Mouse (Mus musculus) liver, embryonic 13.5 days (tissue): ENCODE results near the gene Rcor1. TPM values are rescaled to one million over a fixed set of nuclear protein-coding genes. Genes with fewer than 3 reads are reported as not detected.

Experiments used
- polyA plus RNA-seq: library from polyadenylated mRNA; unstranded; fragments of >200 nt; fragmentation: Nextera tagmentation; extraction: Ambion mirVana; gene quantifications from 2 replicates; pipeline ENCODE4 v1.2.1, GENCODE M21; 2015

The Rcor1 gene
- polyA plus RNA-seq, 1 experiment from 2014 or later, result 5.8 TPM

Other genes with a start within 250 kb of the Rcor1 start
- gene Mok, start 198.4 kb upstream of the Rcor1 start, polyA plus RNA-seq, result 0.33 and 0.46 TPM in 2 replicates
- 1.6 TPM in 2 replicates for gene Zfp839, start 189.1 kb upstream of the Rcor1 start, polyA plus RNA-seq
- gene Cinp, start 150.2 kb upstream of the Rcor1 start, polyA plus RNA-seq, result 91.0 and 100 TPM in 2 replicates
- gene Tecpr2, start 150.1 kb upstream of the Rcor1 start, polyA plus RNA-seq, result 1.7 and 1.9 TPM in 2 replicates
- gene Ankrd9, start 60.3 kb upstream of the Rcor1 start, polyA plus RNA-seq, result 54.2 and 57.6 TPM in 2 replicates
- 3.2 and 3.7 TPM in 2 replicates for gene Traf3, start 127.0 kb downstream of the Rcor1 start, polyA plus RNA-seq
- gene 4930595D18Rik, start 145.1 kb downstream of the Rcor1 start, polyA plus RNA-seq, result not detected in 2 replicates
- 1.4 and 1.5 TPM in 2 replicates for gene Amn, start 231.7 kb downstream of the Rcor1 start, polyA plus RNA-seq